Mouse (Mus musculus): ENCODE measurements around the gene Zfp788. TPM values are rescaled to one million over a fixed set of nuclear protein-coding genes. Genes with fewer than 3 reads are reported as not detected.

Gene Zfp788
- polyA plus RNA-seq (2012; rRNA removed; ENCODE audit: low replicate concordance) = 0.35 and 1.0 TPM in 2 replicates

GRCm38 (mm10) chr7:41632409-41633220 is at the start of gene Zfp788:
Gene Zfp788 (plus strand): TSS chr7:41633203.

GRCm38 (mm10) chr7:41599034-41599813 is 33.8 kb upstream of the Zfp788 start, which contains the start of gene 2610021A01Rik:
Gene 2610021A01Rik (plus strand): TSS chr7:41599230.

Other genes starting within 250 kb of the Zfp788 start
- 3.3 and 6.9 TPM in 2 replicates for gene AI987944, start 239.8 kb upstream of the Zfp788 start, polyA plus RNA-seq (2012; rRNA removed; ENCODE audit: low replicate concordance)
- 0.05 and 0.19 TPM in 2 replicates for gene Vmn2r57, start 184.5 kb upstream of the Zfp788 start, polyA plus RNA-seq (2012; rRNA removed; ENCODE audit: low replicate concordance)
- gene Gm20449, start 133.8 kb upstream of the Zfp788 start, polyA plus RNA-seq (2012; rRNA removed; ENCODE audit: low replicate concordance) = 0.16 TPM in 1 of 2 replicates, not detected in the other
- 3.7 and 6.9 TPM in 2 replicates for gene AW146154, start 133.3 kb upstream of the Zfp788 start, polyA plus RNA-seq (2012; rRNA removed; ENCODE audit: low replicate concordance)
- gene Gm6871, start 59.5 kb upstream of the Zfp788 start, polyA plus RNA-seq (2012; rRNA removed; ENCODE audit: low replicate concordance) = not detected in 2 replicates
- 1.7 and 4.7 TPM in 2 replicates for gene 2610021A01Rik, start 34.0 kb upstream of the Zfp788 start, polyA plus RNA-seq (2012; rRNA removed; ENCODE audit: low replicate concordance)
- gene Vmn2r58, start 239.5 kb downstream of the Zfp788 start, polyA plus RNA-seq (2012; rRNA removed; ENCODE audit: low replicate concordance) = not detected in 2 replicates

Data from mammary gland, adult 2 months (tissue).